Mouse (Mus musculus) right cerebral cortex, postnatal 14 days (tissue): Measurements from ENCODE around the gene Rprd2.
"Not testable (repeated sequence)": the region's sequence is repeated elsewhere in the genome, so short reads cannot be mapped to it uniquely, and the experiment has no call there.

Experiments used
- DNase-seq: peaks from one replicate; pipeline ENCODE4 v3.0.0; 2022

Gene Rprd2

GRCm38 (mm10) chr3:95818571-95819288, at the start of gene Rprd2:
Gene Rprd2 (minus strand): TSS chr3:95818863.
- DNase-seq, result peak; percentile 81

GRCm38 (mm10) chr3:95867408-95867807, 48.7 kb upstream of the Rprd2 start:
- no peak for DNase-seq

- DNase-seq, result no peak
Observed at GRCm38 (mm10) chr3:95866071-95866470, 47.4 kb upstream of the Rprd2 start.

GRCm38 (mm10) chr3:95865571-95865970, 46.9 kb upstream of the Rprd2 start:
- no peak for DNase-seq

- DNase-seq, result peak; percentile 47
Observed at GRCm38 (mm10) chr3:95865050-95865449, 46.4 kb upstream of the Rprd2 start.

- DNase-seq, result no peak
Observed at GRCm38 (mm10) chr3:95863578-95863977, 44.9 kb upstream of the Rprd2 start.

- DNase-seq, result peak; percentile 41
Observed at GRCm38 (mm10) chr3:95861796-95862195, 43.1 kb upstream of the Rprd2 start.

GRCm38 (mm10) chr3:95861216-95861615, 42.6 kb upstream of the Rprd2 start:
- no peak for DNase-seq

GRCm38 (mm10) chr3:95860323-95860722, 41.7 kb upstream of the Rprd2 start:
- DNase-seq, result no peak

- DNase-seq, result not testable (repeated sequence)
Observed at GRCm38 (mm10) chr3:95858278-95858677, 39.6 kb upstream of the Rprd2 start.

- not testable (repeated sequence) for DNase-seq
Observed at GRCm38 (mm10) chr3:95857050-95857449, 38.4 kb upstream of the Rprd2 start.

GRCm38 (mm10) chr3:95856115-95856514, 37.5 kb upstream of the Rprd2 start:
- DNase-seq, result no peak

GRCm38 (mm10) chr3:95855502-95856089, 36.9 kb upstream of the Rprd2 start, which contains the start of gene Prpf3:
Gene Prpf3 (minus strand): TSS chr3:95855885.
- peak; percentile 94 for DNase-seq

GRCm38 (mm10) chr3:95851317-95851716, 32.7 kb upstream of the Rprd2 start:
- no peak for DNase-seq

GRCm38 (mm10) chr3:95850611-95851010, 31.9 kb upstream of the Rprd2 start:
- DNase-seq, result no peak

- no peak for DNase-seq
Observed at GRCm38 (mm10) chr3:95842503-95843214, 24.0 kb upstream of the Rprd2 start.

- no peak for DNase-seq
Observed at GRCm38 (mm10) chr3:95839250-95839649, 20.6 kb upstream of the Rprd2 start.

GRCm38 (mm10) chr3:95829053-95829452, 10.4 kb upstream of the Rprd2 start:
- no peak for DNase-seq

- DNase-seq, result no peak
Observed at GRCm38 (mm10) chr3:95826275-95826674, 7.6 kb upstream of the Rprd2 start.

GRCm38 (mm10) chr3:95820046-95821010, 1.7 kb upstream of the Rprd2 start:
- DNase-seq, result no peak

- peak; percentile 100 for DNase-seq
Observed at GRCm38 (mm10) chr3:95819351-95819985, 805 bp upstream of the Rprd2 start.

- DNase-seq, result peak; percentile 34
Observed at GRCm38 (mm10) chr3:95818026-95818511, 594 bp downstream of the Rprd2 start.
